Mouse (Mus musculus): Measurements from ENCODE around the gene Rara. TPM values are rescaled to one million over a fixed set of nuclear protein-coding genes. Genes with fewer than 3 reads are reported as not detected.

Rara gene
- polyA plus RNA-seq, 1 experiment = 27.3 TPM

- Histone ChIP-seq H3K4me3 (no peak overlapping the region), H3K4me2 (ENCODE audit: low read depth) (peak overlapping the region; percentile 77), H3ac (ENCODE audit: control insufficient read depth, insufficient read length) (no peak overlapping the region), H3K36me3 (ENCODE audit: control insufficient read depth, insufficient read depth) (peaks cover under 1% of the 10 kb centered on the region), H3K79me2 (ENCODE audit: control insufficient read depth, insufficient read depth) (peaks cover 55% of the 10 kb centered on the region), H3K27me3 (ENCODE audit: control insufficient read depth, insufficient read depth, insufficient read length) (no peaks in the 10 kb centered on the region)
- TF ChIP-seq TCF3 (IDR thresholded peaks at IDR 0.05; ENCODE audit: insufficient read length, low read depth) (no peak), MYOD1 (IDR thresholded peaks at IDR 0.05; ENCODE audit: control insufficient read depth in 1 of 3, insufficient read length in 2 of 3, low read depth in 2 of 3) (no peak), POLR2AphosphoS2 (IDR thresholded peaks at IDR 0.05; ENCODE audit: insufficient read length, low read depth) (no peak), REST (IDR thresholded peaks at IDR 0.05; ENCODE audit: insufficient read depth, insufficient read length) (no peak), E2F4 (IDR thresholded peaks at IDR 0.05; ENCODE audit: insufficient read depth) (no peak), MYOG (IDR thresholded peaks at IDR 0.05; ENCODE audit: control insufficient read depth in 1 of 3, insufficient read depth in 1 of 3, insufficient read length in 2 of 3, low read depth in 2 of 3) (no peak), TCF12 (IDR thresholded peaks at IDR 0.05; ENCODE audit: insufficient read depth, poor library complexity, severe bottlenecking) (no peak), SRF (IDR thresholded peaks at IDR 0.05; ENCODE audit: control insufficient read depth, insufficient read length, low read depth) (no peak), POLR2A (IDR thresholded peaks at IDR 0.05; ENCODE audit: insufficient read length, low read depth) (no peak), USF1 (IDR thresholded peaks at IDR 0.05; ENCODE audit: low read depth) (no peak), CEBPB (IDR thresholded peaks at IDR 0.05; ENCODE audit: insufficient read depth, poor library complexity, severe bottlenecking) (no peak), MAX (IDR thresholded peaks at IDR 0.05; ENCODE audit: low read depth) (no peak)
Measured at GRCm38 (mm10) chr11:98965416-98966077, 37.9 kb downstream of the Rara start.

GRCm38 (mm10) chr11:98966499-98967141, 39.0 kb downstream of the Rara start:
- Histone ChIP-seq H3K36me3 (ENCODE audit: control insufficient read depth, insufficient read depth) (peaks cover 5% of the 10 kb centered on the region), H3K79me2 (ENCODE audit: control insufficient read depth, insufficient read depth) (peaks cover 44% of the 10 kb centered on the region), H3K4me2 (ENCODE audit: low read depth) (peak overlapping the region; percentile 8), H3ac (ENCODE audit: control insufficient read depth, insufficient read length) (no peak overlapping the region), H3K4me3 (no peak overlapping the region), H3K27me3 (ENCODE audit: control insufficient read depth, insufficient read depth, insufficient read length) (no peaks in the 10 kb centered on the region)
- TF ChIP-seq MYOD1 (IDR thresholded peaks at IDR 0.05; ENCODE audit: control insufficient read depth in 1 of 3, insufficient read length in 2 of 3, low read depth in 2 of 3) (peak in 1 of 3 experiments; percentile 33), POLR2A (IDR thresholded peaks at IDR 0.05; ENCODE audit: insufficient read length, low read depth) (no peak), MYOG (IDR thresholded peaks at IDR 0.05; ENCODE audit: control insufficient read depth in 1 of 3, insufficient read depth in 1 of 3, insufficient read length in 2 of 3, low read depth in 2 of 3) (peak in 1 of 3 experiments; percentile 64), POLR2AphosphoS2 (IDR thresholded peaks at IDR 0.05; ENCODE audit: insufficient read length, low read depth) (peak; percentile 9)

GRCm38 (mm10) chr11:98968079-98968478, 40.5 kb downstream of the Rara start:
- TF ChIP-seq USF1 (IDR thresholded peaks at IDR 0.05; ENCODE audit: low read depth) (no peak), MYOG (IDR thresholded peaks at IDR 0.05; ENCODE audit: control insufficient read depth in 1 of 3, insufficient read depth in 1 of 3, insufficient read length in 2 of 3, low read depth in 2 of 3) (no peak), CEBPB (IDR thresholded peaks at IDR 0.05; ENCODE audit: insufficient read depth, poor library complexity, severe bottlenecking) (no peak), TCF12 (IDR thresholded peaks at IDR 0.05; ENCODE audit: insufficient read depth, poor library complexity, severe bottlenecking) (no peak), POLR2AphosphoS2 (IDR thresholded peaks at IDR 0.05; ENCODE audit: insufficient read length, low read depth) (no peak), MAX (IDR thresholded peaks at IDR 0.05; ENCODE audit: low read depth) (no peak), SRF (IDR thresholded peaks at IDR 0.05; ENCODE audit: control insufficient read depth, insufficient read length, low read depth) (no peak), REST (IDR thresholded peaks at IDR 0.05; ENCODE audit: insufficient read depth, insufficient read length) (no peak), POLR2A (IDR thresholded peaks at IDR 0.05; ENCODE audit: insufficient read length, low read depth) (no peak), E2F4 (IDR thresholded peaks at IDR 0.05; ENCODE audit: insufficient read depth) (no peak), TCF3 (IDR thresholded peaks at IDR 0.05; ENCODE audit: insufficient read length, low read depth) (no peak), MYOD1 (IDR thresholded peaks at IDR 0.05; ENCODE audit: control insufficient read depth in 1 of 3, insufficient read length in 2 of 3, low read depth in 2 of 3) (no peak)
- Histone ChIP-seq H3K27me3 (ENCODE audit: control insufficient read depth, insufficient read depth, insufficient read length) (no peaks in the 10 kb centered on the region), H3K4me2 (ENCODE audit: low read depth) (no peak overlapping the region), H3K4me3 (no peak overlapping the region), H3K36me3 (ENCODE audit: control insufficient read depth, insufficient read depth) (peaks cover 18% of the 10 kb centered on the region), H3K79me2 (ENCODE audit: control insufficient read depth, insufficient read depth) (peaks cover 36% of the 10 kb centered on the region), H3ac (ENCODE audit: control insufficient read depth, insufficient read length) (no peak overlapping the region)

- Histone ChIP-seq H3K4me3 (no peak overlapping the region), H3K27me3 (ENCODE audit: control insufficient read depth, insufficient read depth, insufficient read length) (no peaks in the 10 kb centered on the region), H3K4me2 (ENCODE audit: low read depth) (no peak overlapping the region), H3K36me3 (ENCODE audit: control insufficient read depth, insufficient read depth) (peaks cover 20% of the 10 kb centered on the region), H3ac (ENCODE audit: control insufficient read depth, insufficient read length) (no peak overlapping the region), H3K79me2 (ENCODE audit: control insufficient read depth, insufficient read depth) (peaks cover 34% of the 10 kb centered on the region)
- TF ChIP-seq POLR2AphosphoS2 (IDR thresholded peaks at IDR 0.05; ENCODE audit: insufficient read length, low read depth) (no peak), SRF (IDR thresholded peaks at IDR 0.05; ENCODE audit: control insufficient read depth, insufficient read length, low read depth) (no peak), CEBPB (IDR thresholded peaks at IDR 0.05; ENCODE audit: insufficient read depth, poor library complexity, severe bottlenecking) (no peak)
Measured at GRCm38 (mm10) chr11:98968716-98969495, 41.3 kb downstream of the Rara start.
